Mouse (Mus musculus) stomach, embryonic 14.5 days (tissue): ENCODE measurements at regions not wholly inside any gene's neighbourhood (a gene's known extent, or its start where the extent isn't known, plus 50 kb on each side); places are given as distances from the start of the nearest gene placed in this dataset.

Experiments used
- ATAC-seq: fragments of 200-750 bp; cut with Nextera tagmentation; 2 replicates; pipeline ENCODE4 v1.8.0; 2017; ENCODE audit warnings: low read depth, moderate TSS enrichment; ENCODE audit not compliant: insufficient number of reproducible peaks, insufficient read depth, low FRiP score
- H3K27ac ChIP-seq: fragments of 300-500 bp; sonication (generic); 2 replicates; pipeline ENCODE4 v1.5.1; 2014; ENCODE audit warnings: mild to moderate bottlenecking, low read length, moderate library complexity, mixed read lengths
- H3K27me3 ChIP-seq: fragments of 300-500 bp; sonication (generic); 2 replicates; pipeline ENCODE4 v1.6.1; 2014; ENCODE audit warnings: low read length, control low read depth, mixed read lengths; ENCODE audit not compliant: control insufficient read depth, insufficient read depth
- H3K36me3 ChIP-seq: fragments of 300-500 bp; sonication (generic); 2 replicates; pipeline ENCODE4 v1.6.1; 2014; ENCODE audit warnings: mild to moderate bottlenecking, control low read depth, low read length, moderate library complexity, mixed read lengths; ENCODE audit not compliant: control insufficient read depth, insufficient read depth
- H3K4me1 ChIP-seq: fragments of 300-500 bp; sonication (generic); 2 replicates; pipeline ENCODE4 v1.6.1; 2014; ENCODE audit warnings: low read length, control low read depth, mixed read lengths; ENCODE audit not compliant: control insufficient read depth, insufficient read depth
- H3K4me2 ChIP-seq: fragments of 300-500 bp; sonication (generic); replicated peaks from 2 replicates; pipeline ENCODE4 v1.6.1; 2014; ENCODE audit warnings: low read depth, low read length, control low read depth
- H3K4me3 ChIP-seq: fragments of 300-500 bp; sonication (generic); 2 replicates; pipeline ENCODE4 v1.5.1; 2014; ENCODE audit warnings: low read depth, low read length, control low read depth
- H3K9ac ChIP-seq: fragments of 300-500 bp; sonication (generic); replicated peaks from 2 replicates; pipeline ENCODE4 v1.6.1; 2014; ENCODE audit warnings: low read depth, mild to moderate bottlenecking, control low read depth, low read length, moderate library complexity, mixed read lengths
- H3K9me3 ChIP-seq: fragments of 300-500 bp; sonication (generic); 2 replicates; pipeline ENCODE4 v1.6.1; 2016; ENCODE audit warnings: low read depth, low read length, control low read depth; ENCODE audit not compliant: control insufficient read depth
- WGBS: fragments of 180-500 bp; shearing (Covaris S2); extraction: QIAGEN DNeasy Blood & Tissue Kit; methylation state at CpG from one replicate; pipeline ENCODE4 v1.1.7; 2014; 5-methylcytosine and 5-hydroxymethylcytosine counted together

DNA sequence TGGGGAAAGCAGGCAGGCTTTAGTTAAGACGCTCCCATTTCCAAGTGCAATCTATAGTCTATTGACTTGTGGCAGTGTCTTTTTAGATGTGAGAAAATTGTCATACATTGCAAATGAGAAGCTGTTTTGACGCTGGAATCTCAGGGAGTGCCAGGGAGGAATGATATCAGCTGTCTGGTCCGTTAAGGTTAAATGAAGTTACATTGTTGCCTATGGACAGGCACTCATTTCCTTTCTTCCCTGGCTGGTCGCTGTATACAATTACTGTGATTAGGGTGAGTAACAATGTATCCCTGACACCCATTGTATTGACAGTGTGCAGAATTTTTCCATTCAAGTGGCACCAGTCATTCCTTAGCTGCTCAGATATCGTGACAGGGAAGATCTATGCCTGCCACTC lies 168.3 kb downstream of the Gpat3 start:
- ATAC-seq = no peak
- no peak overlapping the region for H3K4me2 ChIP-seq
- H3K9me3 ChIP-seq = no peaks in the 10 kb centered on the region
- H3K4me3 ChIP-seq = no peak overlapping the region
- no peaks in the 10 kb centered on the region for H3K27me3 ChIP-seq
- WGBS = 71% methylated on average over 5 of the region's 5 CpGs
- no peak overlapping the region for H3K9ac ChIP-seq
- no peak overlapping the region for H3K27ac ChIP-seq
- no peaks in the 10 kb centered on the region for H3K4me1 ChIP-seq
- H3K36me3 ChIP-seq = no peaks in the 10 kb centered on the region

- Histone ChIP-seq H3K27ac (no peak overlapping the region), H3K27me3 (no peaks in the 10 kb centered on the region), H3K9me3 (no peaks in the 10 kb centered on the region), H3K9ac (no peak overlapping the region), H3K4me1 (no peaks in the 10 kb centered on the region), H3K4me3 (no peak overlapping the region), H3K36me3 (no peaks in the 10 kb centered on the region), H3K4me2 (no peak overlapping the region)
- ATAC-seq = no peak
- WGBS = 75% methylated on average over 3 of the region's 3 CpGs
Observed at GRCm38 (mm10) chr5:101005216-101005615, 159.7 kb downstream of the Gpat3 start.

- H3K9me3 ChIP-seq = no peaks in the 10 kb centered on the region
- no peak overlapping the region for H3K27ac ChIP-seq
- no peak overlapping the region for H3K4me2 ChIP-seq
- no peaks in the 10 kb centered on the region for H3K36me3 ChIP-seq
- H3K27me3 ChIP-seq = no peaks in the 10 kb centered on the region
- no peak overlapping the region for H3K9ac ChIP-seq
- 64% methylated on average over 6 of the region's 6 CpGs for WGBS
- no peak overlapping the region for H3K4me3 ChIP-seq
- no peaks in the 10 kb centered on the region for H3K4me1 ChIP-seq
- ATAC-seq = no peak
Observed at GRCm38 (mm10) chr5:101000436-101000835, 154.9 kb downstream of the Gpat3 start.

GRCm38 (mm10) chr5:100992365-100992764 lies 146.9 kb downstream of the Gpat3 start:
- WGBS = 66% methylated on average over 2 of the region's 2 CpGs
- no peak for ATAC-seq
- Histone ChIP-seq H3K4me1 (no peaks in the 10 kb centered on the region), H3K27me3 (no peaks in the 10 kb centered on the region), H3K9ac (no peak overlapping the region), H3K9me3 (no peaks in the 10 kb centered on the region), H3K4me2 (no peak overlapping the region), H3K27ac (no peak overlapping the region), H3K36me3 (no peaks in the 10 kb centered on the region), H3K4me3 (no peak overlapping the region)

GRCm38 (mm10) chr5:100991626-100992025 lies 146.1 kb downstream of the Gpat3 start:
- Histone ChIP-seq H3K9me3 (no peaks in the 10 kb centered on the region), H3K27me3 (no peaks in the 10 kb centered on the region), H3K36me3 (no peaks in the 10 kb centered on the region), H3K27ac (no peak overlapping the region), H3K4me3 (no peak overlapping the region), H3K4me2 (no peak overlapping the region), H3K9ac (no peak overlapping the region), H3K4me1 (no peaks in the 10 kb centered on the region)
- 24% methylated on average over 5 of the region's 5 CpGs for WGBS
- no peak for ATAC-seq

GRCm38 (mm10) chr5:100982573-100982936 lies 137.0 kb downstream of the Gpat3 start:
- Histone ChIP-seq H3K4me1 (no peaks in the 10 kb centered on the region), H3K27ac (no peak overlapping the region), H3K9ac (no peak overlapping the region), H3K27me3 (no peaks in the 10 kb centered on the region), H3K9me3 (no peaks in the 10 kb centered on the region), H3K36me3 (no peaks in the 10 kb centered on the region), H3K4me3 (no peak overlapping the region), H3K4me2 (no peak overlapping the region)
- no peak for ATAC-seq
- WGBS = 63% methylated on average over 10 of the region's 10 CpGs

- no peak overlapping the region for H3K4me2 ChIP-seq
- H3K36me3 ChIP-seq = no peaks in the 10 kb centered on the region
- ATAC-seq = no peak
- no peaks in the 10 kb centered on the region for H3K27me3 ChIP-seq
- no peak overlapping the region for H3K27ac ChIP-seq
- H3K4me3 ChIP-seq = no peak overlapping the region
- H3K9ac ChIP-seq = no peak overlapping the region
- H3K4me1 ChIP-seq = no peaks in the 10 kb centered on the region
- H3K9me3 ChIP-seq = no peaks in the 10 kb centered on the region
- 61% methylated on average over 18 of the region's 18 CpGs for WGBS
Observed at GRCm38 (mm10) chr5:100981849-100982572, 136.5 kb downstream of the Gpat3 start.

DNA sequence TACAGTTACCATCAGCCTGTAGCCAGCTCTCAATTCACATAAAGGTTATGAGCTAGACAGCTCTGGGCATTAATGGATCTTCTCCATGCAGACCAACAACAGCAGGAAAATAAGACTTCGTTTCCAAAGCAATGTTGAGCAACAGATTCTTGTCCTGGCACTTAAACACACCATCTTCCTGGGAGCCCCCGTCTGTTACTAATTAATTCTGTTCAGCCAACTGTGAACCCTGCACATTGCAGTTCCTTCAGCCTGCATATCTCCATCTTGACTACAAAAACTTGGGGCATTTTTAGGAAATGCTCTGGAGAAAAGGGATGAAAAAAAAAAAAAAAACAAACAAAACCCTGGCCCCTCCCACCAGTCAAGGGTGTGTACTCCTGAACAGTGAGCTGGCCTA lies 131.2 kb downstream of the Gpat3 start:
- Histone ChIP-seq H3K36me3 (no peaks in the 10 kb centered on the region), H3K27ac (no peak overlapping the region), H3K9ac (no peak overlapping the region), H3K4me1 (no peaks in the 10 kb centered on the region), H3K4me3 (no peak overlapping the region), H3K9me3 (no peaks in the 10 kb centered on the region), H3K4me2 (no peak overlapping the region), H3K27me3 (no peaks in the 10 kb centered on the region)
- WGBS = 72% methylated on average over 2 of the region's 2 CpGs
- no peak for ATAC-seq

GRCm38 (mm10) chr5:100951210-100951609 lies 105.7 kb downstream of the Gpat3 start:
- ATAC-seq = no peak
- Histone ChIP-seq H3K9ac (no peak overlapping the region), H3K4me1 (no peaks in the 10 kb centered on the region), H3K4me2 (no peak overlapping the region), H3K27me3 (no peaks in the 10 kb centered on the region), H3K4me3 (no peak overlapping the region), H3K36me3 (no peaks in the 10 kb centered on the region), H3K9me3 (no peaks in the 10 kb centered on the region), H3K27ac (no peak overlapping the region)
- WGBS = 38% methylated on average over 15 of the region's 15 CpGs
